Mouse (Mus musculus) midbrain, embryonic 12.5 days (tissue): ENCODE measurements around the gene Hspa1l. TPM values are rescaled to one million over a fixed set of nuclear protein-coding genes. Genes with fewer than 3 reads are reported as not detected.
A peak's percentile ranks its signal among the peaks of the same experiment; 100 is the strongest.
"Not testable (repeated sequence)": the region's sequence is repeated elsewhere in the genome, so short reads cannot be mapped to it uniquely, and the experiment has no call there.

ENCODE experiments used
- ATAC-seq: fragments of 200-750 bp; cut with Nextera tagmentation; 2 replicates; pipeline ENCODE4 v1.8.0; 2017; ENCODE audit warnings: low read depth, moderate TSS enrichment, moderate library complexity; ENCODE audit not compliant: low FRiP score
- H3K27ac ChIP-seq: fragments of 300-500 bp; sonication (generic); replicated peaks from 2 replicates; pipeline ENCODE4 v1.5.1; 2016; ENCODE audit warnings: mild to moderate bottlenecking
- H3K27me3 ChIP-seq: fragments of 300-500 bp; sonication (generic); 2 replicates; pipeline ENCODE4 v1.6.1; 2016; ENCODE audit warnings: mild to moderate bottlenecking
- H3K36me3 ChIP-seq: fragments of 300-500 bp; sonication (generic); 2 replicates; pipeline ENCODE4 v1.6.1; 2016
- H3K4me1 ChIP-seq: fragments of 300-500 bp; sonication (generic); 2 replicates; pipeline ENCODE4 v1.6.1; 2016
- H3K4me2 ChIP-seq: fragments of 300-500 bp; sonication (generic); replicated peaks from 2 replicates; pipeline ENCODE4 v1.6.1; 2016; ENCODE audit warnings: mild to moderate bottlenecking, moderate library complexity
- H3K4me3 ChIP-seq: fragments of 300-500 bp; sonication (generic); 2 replicates; pipeline ENCODE4 v1.5.1; 2016; ENCODE audit warnings: mild to moderate bottlenecking
- H3K9ac ChIP-seq: fragments of 300-500 bp; sonication (generic); replicated peaks from 2 replicates; pipeline ENCODE4 v1.6.1; 2016; ENCODE audit warnings: mild to moderate bottlenecking, moderate library complexity
- H3K9me3 ChIP-seq: fragments of 300-500 bp; sonication (generic); 2 replicates; pipeline ENCODE4 v1.6.1; 2016; ENCODE audit warnings: mild to moderate bottlenecking
- WGBS: fragments of 180-500 bp; shearing (Covaris S2); methylation state at CpG from one replicate; pipeline ENCODE4 v1.1.7; 2016; 5-methylcytosine and 5-hydroxymethylcytosine counted together
- polyA plus RNA-seq: library from polyadenylated mRNA; unstranded; fragments of >200 nt; fragmentation: Nextera tagmentation; extraction: Ambion mirVana; gene quantifications from 2 replicates; pipeline ENCODE4 v1.2.1, GENCODE M21; 2016

Gene Hspa1l
- polyA plus RNA-seq, 1 experiment from 2014 or later = 1.1 TPM

DNA sequence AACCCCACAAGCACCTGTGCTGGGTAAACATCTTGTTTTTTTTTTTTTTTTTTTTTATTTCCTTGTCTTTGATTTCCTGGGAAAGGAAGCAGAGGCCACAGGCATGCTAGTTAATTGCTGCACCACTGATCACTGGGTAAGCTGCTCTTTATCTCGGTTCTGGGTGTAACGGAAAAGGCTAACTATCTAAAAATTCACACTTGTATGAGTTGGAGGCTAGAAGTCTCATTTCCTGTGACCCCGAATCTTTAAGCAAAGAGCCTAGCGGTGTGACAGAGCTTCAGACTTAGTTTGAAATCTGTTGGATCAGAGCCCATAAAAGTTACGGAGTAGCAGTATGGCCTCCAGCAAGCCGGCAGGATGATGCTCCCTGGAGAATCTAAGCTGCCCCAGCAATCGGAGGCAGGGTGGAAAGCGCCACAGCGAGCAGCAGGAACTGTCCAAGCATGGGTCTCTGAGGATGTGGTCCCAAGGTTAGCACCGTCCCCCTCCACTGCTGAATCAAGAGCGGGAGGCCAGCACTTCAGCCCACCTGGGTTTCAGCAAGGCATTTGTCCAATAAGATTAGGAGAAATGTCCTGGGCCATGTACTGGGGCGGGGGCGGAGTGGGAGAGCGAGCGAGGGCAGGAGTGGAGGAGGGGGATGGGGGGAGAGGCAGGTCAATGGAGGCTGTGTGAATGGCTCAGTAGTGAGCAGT lies 31.0 kb upstream of the Hspa1l start:
- Histone ChIP-seq H3K27ac (0 out of 2 replicates have a peak overlapping the region, but pooled peaks have one; percentile 35), H3K9ac (peak overlapping the region; percentile 37), H3K9me3 (no peaks in the 10 kb centered on the region), H3K4me2 (peak overlapping the region; percentile 46), H3K27me3 (no peaks in the 10 kb centered on the region), H3K4me3 (peak overlapping the region; percentile 27), H3K4me1 (peaks cover 5% of the 10 kb centered on the region), H3K36me3 (no peaks in the 10 kb centered on the region)
- 7% methylated on average over 15 of the region's 15 CpGs for WGBS
- no peak for ATAC-seq

DNA sequence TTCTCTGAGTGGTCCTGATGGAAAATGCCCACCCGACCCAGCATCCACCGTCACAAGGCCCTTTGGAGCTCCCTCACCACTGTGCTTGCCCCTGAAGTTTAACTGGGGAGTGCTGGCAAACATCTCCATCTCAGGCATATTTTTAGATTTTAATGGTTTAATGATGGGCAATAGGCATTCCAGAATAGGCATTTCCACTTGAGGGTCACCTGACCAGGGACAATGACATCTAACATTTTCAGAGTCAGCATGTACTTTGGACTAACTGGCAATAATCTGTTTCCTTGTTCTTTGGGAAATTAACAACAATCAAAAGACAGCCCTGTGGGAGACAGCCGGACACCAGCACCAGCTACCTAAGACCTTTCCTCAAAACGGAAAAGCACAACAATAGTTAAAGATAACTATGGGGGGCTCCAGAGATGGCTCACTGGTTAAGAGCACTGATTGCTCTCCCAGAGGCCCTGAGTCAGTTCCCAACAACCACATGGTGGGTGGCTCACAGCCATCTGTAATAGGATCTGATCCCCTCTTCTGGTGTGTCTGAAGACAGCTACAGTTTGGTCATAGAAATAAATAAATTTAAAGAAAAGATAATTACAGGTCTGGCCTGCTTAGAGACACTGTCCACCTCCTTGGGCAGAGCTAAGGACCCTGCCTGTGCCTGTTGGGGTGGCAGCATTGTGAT lies 29.2 kb upstream of the Hspa1l start:
- WGBS = 89% methylated on average over 4 of the region's 4 CpGs

DNA sequence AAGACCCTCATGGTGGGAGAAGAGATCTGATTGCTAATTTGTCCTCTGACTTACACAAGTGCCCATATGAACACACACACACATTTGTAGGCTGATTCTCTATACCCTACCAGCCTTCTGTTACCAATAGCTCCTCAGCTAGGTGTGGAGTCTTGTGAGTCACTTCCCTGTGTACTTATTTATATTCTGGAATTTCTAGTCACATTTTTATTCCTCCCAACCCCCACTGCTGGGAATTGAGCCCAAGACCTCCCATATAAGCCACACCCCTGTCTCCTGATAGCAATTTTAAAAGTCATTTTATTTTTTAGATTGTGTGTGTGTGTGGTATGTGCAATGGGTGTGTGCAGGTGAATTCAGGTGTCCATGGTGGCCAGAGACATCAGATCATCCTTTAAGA lies 28.1 kb upstream of the Hspa1l start:
- Histone ChIP-seq H3K36me3 (peaks cover 1% of the 10 kb centered on the region), H3K4me3 (no peak overlapping the region), H3K4me1 (peaks cover 5% of the 10 kb centered on the region), H3K27me3 (no peaks in the 10 kb centered on the region), H3K9ac (no peak overlapping the region), H3K9me3 (no peaks in the 10 kb centered on the region), H3K27ac (no peak overlapping the region), H3K4me2 (no peak overlapping the region)
- ATAC-seq = no peak

More for the DNA sequence above, 29.2 kb upstream of the Hspa1l start:
- Histone ChIP-seq H3K27ac (no peak overlapping the region), H3K4me1 (peaks cover 5% of the 10 kb centered on the region), H3K4me2 (no peak overlapping the region), H3K9ac (no peak overlapping the region), H3K9me3 (no peaks in the 10 kb centered on the region), H3K36me3 (no peaks in the 10 kb centered on the region), H3K4me3 (no peak overlapping the region), H3K27me3 (no peaks in the 10 kb centered on the region)
- ATAC-seq = no peak

DNA sequence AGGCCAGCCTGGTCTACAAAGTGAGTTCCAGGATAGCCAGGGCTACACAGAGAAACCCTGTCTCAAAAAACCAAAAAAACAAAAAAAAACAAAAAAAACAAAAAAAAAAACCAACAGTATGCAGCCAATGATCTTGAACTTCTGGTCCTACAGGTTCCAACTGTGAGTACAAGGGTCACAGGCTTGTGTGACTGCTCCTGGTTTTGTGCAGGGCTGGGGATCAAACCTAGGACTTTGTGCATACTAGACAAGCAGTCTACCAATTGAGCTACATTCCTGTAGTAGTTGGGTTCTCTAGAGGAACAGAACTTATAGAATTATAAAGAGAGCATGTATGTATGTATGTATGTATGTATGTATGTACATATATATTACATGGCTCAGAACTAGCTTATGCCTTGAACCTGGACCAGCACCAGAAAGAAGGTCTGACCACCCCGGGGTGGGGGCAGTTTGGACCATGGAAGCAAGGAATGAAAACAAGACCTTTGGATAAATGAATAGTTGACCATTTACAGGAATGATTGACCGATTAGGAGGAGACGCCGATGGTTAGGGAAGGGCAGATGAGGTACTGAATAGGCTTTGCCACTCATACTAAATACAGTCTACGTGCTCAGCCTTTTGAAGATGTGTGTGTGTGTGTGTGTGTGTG lies 25.9 kb upstream of the Hspa1l start:
- 89% methylated on average over 5 of the region's 5 CpGs for WGBS
- H3K9ac ChIP-seq = no peak overlapping the region

DNA sequence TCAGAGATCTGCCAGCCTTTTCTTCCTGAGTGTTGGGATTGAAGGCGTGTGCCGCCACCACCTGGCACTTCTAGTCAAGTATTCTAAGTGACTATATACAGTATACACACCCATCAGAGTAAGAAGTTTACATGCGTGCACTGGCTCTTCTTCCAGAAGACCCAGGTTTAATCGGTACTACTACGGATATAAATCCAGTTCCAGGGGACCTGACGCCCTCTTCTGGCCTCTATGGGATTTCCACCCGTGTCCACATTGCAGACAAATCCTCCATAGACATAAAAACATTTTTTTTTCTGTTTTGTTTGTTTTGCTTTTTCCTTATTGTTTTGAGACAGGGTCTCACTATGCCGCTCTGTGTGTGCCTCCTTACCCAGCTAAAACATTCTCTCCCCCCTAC lies 24.9 kb upstream of the Hspa1l start:
- WGBS = 33% methylated on average over 8 of the region's 8 CpGs
- no peak for ATAC-seq
- Histone ChIP-seq H3K36me3 (peaks cover 18% of the 10 kb centered on the region), H3K9ac (no peak overlapping the region), H3K4me3 (no peak overlapping the region), H3K27ac (no peak overlapping the region), H3K4me2 (no peak overlapping the region), H3K4me1 (peaks cover 10% of the 10 kb centered on the region), H3K27me3 (no peaks in the 10 kb centered on the region), H3K9me3 (no peaks in the 10 kb centered on the region)

More for the DNA sequence above, 25.9 kb upstream of the Hspa1l start:
- peaks cover 13% of the 10 kb centered on the region for H3K4me1 ChIP-seq
- no peaks in the 10 kb centered on the region for H3K9me3 ChIP-seq
- no peak overlapping the region for H3K4me2 ChIP-seq
- no peaks in the 10 kb centered on the region for H3K27me3 ChIP-seq
- no peak overlapping the region for H3K27ac ChIP-seq
- no peak overlapping the region for H3K4me3 ChIP-seq
- no peak for ATAC-seq
- peaks cover 18% of the 10 kb centered on the region for H3K36me3 ChIP-seq

DNA sequence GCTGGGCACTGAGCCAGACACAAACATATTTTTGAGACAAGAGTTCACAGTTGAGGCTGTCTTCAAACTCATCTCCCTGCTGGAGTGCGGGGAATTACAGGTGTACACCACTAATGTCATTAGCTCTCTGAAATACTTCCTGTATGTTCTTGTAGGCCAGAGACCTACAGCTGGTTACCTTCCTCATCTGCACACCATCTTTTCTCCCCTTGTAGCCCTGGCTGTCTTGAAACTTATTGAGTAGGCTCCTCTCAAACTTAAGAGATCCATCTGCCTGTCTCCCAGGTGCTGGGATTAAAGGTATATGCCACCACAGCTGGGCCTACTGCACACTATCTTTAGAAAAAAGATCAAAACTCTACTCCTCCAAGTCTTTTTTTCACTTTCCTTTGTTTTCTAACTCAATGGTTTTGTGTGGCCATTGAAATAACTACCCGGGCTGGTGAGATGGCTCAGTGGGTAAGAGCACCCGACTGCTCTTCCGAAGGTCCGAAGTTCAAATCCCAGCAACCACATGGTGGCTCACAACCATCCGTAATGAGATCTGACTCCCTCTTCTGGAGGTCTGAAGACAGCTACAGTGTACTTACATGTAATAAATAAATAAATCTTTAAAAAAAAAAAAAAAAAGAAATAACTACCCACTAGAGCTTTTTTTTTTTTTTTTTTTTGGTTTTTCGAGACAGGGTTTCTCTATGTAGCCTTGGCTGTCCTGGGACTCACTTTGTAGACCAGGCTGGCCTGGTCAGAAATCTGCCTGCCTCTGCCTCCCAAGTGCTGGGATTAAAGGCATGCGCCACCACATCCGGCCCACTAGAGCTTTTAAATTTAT lies 23.6 kb upstream of the Hspa1l start:
- H3K36me3 ChIP-seq = peaks cover 18% of the 10 kb centered on the region
- not testable (repeated sequence) for H3K4me3 ChIP-seq, H3K9me3 ChIP-seq, H3K4me2 ChIP-seq, H3K27ac ChIP-seq, H3K9ac ChIP-seq, ATAC-seq, H3K4me1 ChIP-seq, H3K27me3 ChIP-seq
- 62% methylated on average over 9 of the region's 9 CpGs for WGBS

DNA sequence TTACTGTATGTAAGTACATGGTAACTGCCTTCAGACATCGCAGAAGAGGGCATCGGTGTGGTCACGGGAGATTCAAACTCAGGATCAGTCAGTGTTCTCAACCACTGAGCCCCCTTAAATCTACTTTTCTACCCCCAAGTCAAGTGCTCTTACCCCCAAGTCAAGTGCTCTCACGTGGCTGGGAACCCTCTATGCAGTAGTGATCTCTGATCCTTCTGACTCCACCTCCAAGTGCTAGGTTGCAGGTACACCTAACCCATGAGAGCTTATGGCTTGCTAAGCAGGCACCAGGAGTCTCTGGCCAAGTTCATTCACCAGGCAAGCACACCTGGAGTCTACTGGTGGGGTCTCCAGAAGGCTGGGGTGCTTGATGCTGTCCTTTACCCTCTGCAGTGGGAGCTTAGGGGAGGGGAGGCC lies 22.9 kb upstream of the Hspa1l start:
- Histone ChIP-seq H3K27ac (peak overlapping the region; percentile 60; the same call in 1 of the 2 replicates), H3K4me2 (0 out of 2 replicates have a peak overlapping the region, but pooled peaks have one; percentile 5)
- no peak for ATAC-seq

DNA sequence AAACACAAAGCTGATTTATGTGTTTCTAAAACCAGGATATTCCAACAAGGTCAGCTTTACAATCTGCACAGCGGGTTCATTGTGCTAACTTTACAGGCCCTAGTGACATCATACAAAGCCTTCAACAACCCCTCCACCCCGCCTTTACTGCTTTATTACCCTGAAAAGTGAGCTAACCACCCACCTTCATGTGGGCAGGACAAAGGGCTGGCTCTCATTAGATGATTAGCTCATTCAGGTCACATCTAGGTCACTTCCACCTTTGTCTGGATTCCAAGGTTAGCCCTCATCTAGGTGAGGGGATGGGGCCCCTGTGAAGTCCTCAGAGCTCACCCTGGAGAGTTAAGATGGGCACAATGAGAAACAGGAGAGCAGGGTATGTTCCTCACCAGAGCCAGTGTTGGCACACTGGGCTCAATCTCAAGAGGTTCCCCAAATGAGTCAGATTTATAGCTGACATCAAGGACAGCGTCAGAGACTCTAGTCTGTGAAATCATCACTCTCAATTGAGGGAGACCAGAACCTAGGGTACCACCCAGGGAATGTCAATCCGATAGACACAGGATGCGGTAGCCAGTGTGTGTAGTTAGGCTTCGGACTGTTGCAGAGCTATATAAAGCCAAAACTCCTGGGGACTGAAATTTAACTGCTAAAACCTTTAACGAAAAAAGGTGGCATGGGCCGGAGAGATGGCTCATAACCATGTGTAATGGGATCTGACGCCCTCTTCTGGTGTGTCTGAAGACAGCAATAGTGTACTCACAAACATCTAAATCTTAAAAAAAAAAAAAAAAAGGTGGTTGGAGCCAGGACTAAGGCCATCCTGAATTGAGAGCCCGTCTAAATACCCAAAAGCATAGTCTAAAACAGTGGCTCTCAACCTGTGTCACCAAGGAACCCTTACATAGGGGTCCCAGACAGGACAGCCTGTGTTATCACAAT lies 21.7 kb upstream of the Hspa1l start:
- H3K36me3 ChIP-seq = peaks cover 18% of the 10 kb centered on the region
- no peaks in the 10 kb centered on the region for H3K9me3 ChIP-seq
- H3K27ac ChIP-seq = peak overlapping the region; percentile 88
- H3K4me3 ChIP-seq = peak overlapping the region; percentile 80
- peak overlapping the region; percentile 97 for H3K9ac ChIP-seq
- H3K4me1 ChIP-seq = peaks cover 10% of the 10 kb centered on the region
- 32% methylated on average over 10 of the region's 10 CpGs for WGBS
- ATAC-seq = no peak
- peak overlapping the region; percentile 70 for H3K4me2 ChIP-seq
- H3K27me3 ChIP-seq = peaks cover 15% of the 10 kb centered on the region

More for the DNA sequence above, 22.9 kb upstream of the Hspa1l start:
- peaks cover 10% of the 10 kb centered on the region for H3K4me1 ChIP-seq
- H3K4me3 ChIP-seq = no peak overlapping the region
- H3K9ac ChIP-seq = no peak overlapping the region
- peaks cover 3% of the 10 kb centered on the region; the same call in 1 of the 2 replicates for H3K27me3 ChIP-seq
- no peaks in the 10 kb centered on the region for H3K9me3 ChIP-seq
- WGBS = 20% methylated on average over 4 of the region's 4 CpGs
- H3K36me3 ChIP-seq = peaks cover 18% of the 10 kb centered on the region

DNA sequence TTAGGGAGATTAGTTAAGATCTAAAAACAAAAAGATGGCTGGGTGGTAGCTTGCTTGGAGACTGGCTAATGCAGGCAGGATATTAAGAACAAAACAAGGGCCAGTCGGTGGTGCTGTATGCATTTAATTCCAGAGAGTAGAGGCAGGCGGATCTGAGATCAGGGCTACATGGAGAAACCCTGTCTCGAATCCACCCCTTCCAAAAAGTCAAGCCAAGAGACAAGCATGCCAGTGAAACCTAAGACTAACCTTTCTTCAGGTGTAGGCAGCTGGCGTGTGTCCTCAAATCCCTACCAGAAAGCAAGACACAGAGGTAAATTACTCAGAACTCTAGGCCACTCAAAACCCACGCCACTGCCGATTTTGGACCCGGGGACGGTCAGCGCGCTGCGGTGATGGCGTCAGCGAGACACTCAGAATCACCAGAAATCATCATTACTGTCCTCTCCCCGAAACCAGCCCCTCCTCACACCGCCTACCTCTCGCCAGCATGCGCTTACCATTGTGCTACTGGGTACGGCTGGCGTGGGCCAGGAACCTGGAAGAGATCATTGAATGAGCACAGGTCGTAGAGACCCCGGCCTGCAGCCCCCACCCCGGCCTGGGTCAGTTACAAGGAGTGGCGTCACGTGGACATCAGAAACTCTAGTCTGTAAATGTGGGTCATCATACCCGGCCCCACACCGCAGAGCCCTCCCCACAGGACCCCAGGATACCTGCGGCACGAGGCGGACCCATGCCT lies 20.7 kb upstream of the Hspa1l start:
- under 1% methylated on average over 29 of the region's 29 CpGs for WGBS
- Histone ChIP-seq H3K4me3 (peak overlapping the region; percentile 80), H3K4me2 (peak overlapping the region; percentile 70), H3K4me1 (peaks cover 10% of the 10 kb centered on the region), H3K9ac (peak overlapping the region; percentile 97), H3K27me3 (peaks cover 19% of the 10 kb centered on the region), H3K9me3 (no peaks in the 10 kb centered on the region), H3K36me3 (peaks cover 18% of the 10 kb centered on the region), H3K27ac (peak overlapping the region; percentile 88)
- no peak; the same call in none of the 2 replicates for ATAC-seq

DNA sequence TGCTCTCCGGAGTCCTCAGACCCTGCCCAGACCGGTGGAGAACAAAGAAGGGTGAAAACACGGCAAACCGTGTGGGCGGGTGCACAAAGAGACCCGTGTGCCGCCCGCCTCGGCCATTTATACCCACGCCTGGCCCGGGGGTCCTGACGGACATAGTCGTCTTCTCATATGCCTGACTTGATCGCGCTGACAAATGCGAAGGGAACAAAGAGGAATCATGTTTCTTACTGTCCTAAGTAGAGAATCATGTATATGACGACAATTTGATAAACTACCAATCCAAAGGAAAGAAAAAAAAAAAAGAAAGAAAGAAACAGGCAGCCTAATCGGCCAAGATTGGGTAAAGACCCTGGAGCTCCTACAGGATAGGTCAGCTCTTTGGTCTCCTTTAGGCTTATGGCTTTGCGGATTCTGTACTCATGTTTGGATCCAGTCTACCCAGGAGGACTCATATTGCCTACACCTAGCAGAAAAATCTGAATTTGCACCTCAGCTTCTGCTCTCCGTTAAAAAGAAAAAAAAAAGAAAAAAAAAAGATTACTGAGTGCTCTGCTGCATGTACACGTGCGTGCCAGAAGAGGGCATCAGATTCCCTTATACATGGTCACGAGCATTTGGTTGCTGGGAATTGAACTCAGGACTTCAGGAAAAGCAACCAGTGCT lies 20.0 kb upstream of the Hspa1l start:
- Histone ChIP-seq H3K36me3 (peaks cover 18% of the 10 kb centered on the region), H3K4me1 (peaks cover 10% of the 10 kb centered on the region), H3K27ac (peak overlapping the region; percentile 88), H3K9me3 (no peaks in the 10 kb centered on the region), H3K9ac (peak overlapping the region; percentile 97), H3K4me3 (peak overlapping the region; percentile 80), H3K4me2 (peak overlapping the region; percentile 70), H3K27me3 (peaks cover 26% of the 10 kb centered on the region)
- ATAC-seq = peak; percentile 85
- WGBS = under 1% methylated on average over 23 of the region's 23 CpGs
